Mouse (Mus musculus) C2C12 (cell line): Measurements from ENCODE around the gene Kbtbd13.

Experiments used
- CEBPB ChIP-seq: IDR thresholded peaks from one replicate; pipeline ENCODE4 v1.6.1; 2011; ENCODE audit warnings: low read depth, mild to moderate bottlenecking, control low read depth, moderate library complexity
- CTCF ChIP-seq: IDR thresholded peaks from one replicate; pipeline ENCODE4 v1.5.1; 2011; ENCODE audit not compliant: control insufficient read depth, insufficient read depth, insufficient read length
- FOSL1 ChIP-seq: IDR thresholded peaks from one replicate; pipeline ENCODE4 v1.8.0; 2011; ENCODE audit warnings: mild to moderate bottlenecking, low read length; ENCODE audit not compliant: poor library complexity, insufficient read depth, severe bottlenecking
- MAX ChIP-seq: IDR thresholded peaks from one replicate; pipeline ENCODE4 v1.6.1; 2011; ENCODE audit warnings: mild to moderate bottlenecking, control low read depth
- MYOD1 ChIP-seq: IDR thresholded peaks from one replicate; pipeline ENCODE4 v1.6.1; 2011; ENCODE audit warnings: low read depth; ENCODE audit not compliant: control insufficient read depth, insufficient read length
- MYOG ChIP-seq: IDR thresholded peaks from one replicate; pipeline ENCODE4 v1.6.1; 2011; ENCODE audit not compliant: control insufficient read depth, insufficient read length; ENCODE audit errors: extremely low read depth

- TF ChIP-seq CTCF (no peak), FOSL1 (no peak), MAX (no peak), CEBPB (no peak), MYOG (no peak), MYOD1 (no peak)
These were observed 19.9 kb upstream of the Kbtbd13 start for GRCm38 (mm10) chr9:65411326-65411725.
